Mouse (Mus musculus) small intestine, adult 2 months (tissue): ENCODE data around the gene Tns1. TPM values are rescaled to one million over a fixed set of nuclear protein-coding genes. Genes with fewer than 3 reads are reported as not detected.

Experiments
- H3K27ac ChIP-seq: fragments of 200-500 bp; 2 replicates; pipeline ENCODE4 v1.5.1; 2012; ENCODE audit warnings: low read depth, low read length, control low read depth, inconsistent platforms; ENCODE audit not compliant: insufficient read depth
- H3K27me3 ChIP-seq: fragments of 200-500 bp; 2 replicates; pipeline ENCODE4 v1.6.1; 2012; ENCODE audit warnings: mild to moderate bottlenecking, moderate library complexity, low read length, inconsistent platforms; ENCODE audit not compliant: control insufficient read depth, insufficient read depth
- H3K36me3 ChIP-seq: fragments of 200-500 bp; 2 replicates; pipeline ENCODE4 v1.6.1; 2012; ENCODE audit warnings: mild to moderate bottlenecking, low read length, control low read depth, inconsistent platforms; ENCODE audit not compliant: control insufficient read depth, insufficient read depth
- H3K4me1 ChIP-seq: fragments of 200-500 bp; 2 replicates; pipeline ENCODE4 v1.6.1; 2012; ENCODE audit warnings: low read length, inconsistent platforms, mixed read lengths; ENCODE audit not compliant: control insufficient read depth, insufficient read depth, insufficient read length
- H3K4me3 ChIP-seq: fragments of 200-500 bp; 2 replicates; pipeline ENCODE4 v1.5.1; 2012; ENCODE audit warnings: low read depth, mild to moderate bottlenecking, control low read depth, inconsistent platforms, low read length, moderate library complexity
- CTCF ChIP-seq: fragments of 200-500 bp; IDR thresholded peaks from 2 replicates; pipeline ENCODE4 v1.5.1; 2012; ENCODE audit warnings: low read depth, mild to moderate bottlenecking, control low read depth, inconsistent platforms, low read length, moderate library complexity, mixed read lengths; ENCODE audit not compliant: insufficient replicate concordance, insufficient read length; ENCODE audit errors: extremely low read depth
- POLR2A ChIP-seq: fragments of 200-500 bp; IDR thresholded peaks from 2 replicates; pipeline ENCODE4 v1.6.1; 2012; ENCODE audit warnings: low read depth, mild to moderate bottlenecking, control low read depth, inconsistent platforms, low read length, moderate library complexity
- WGBS: fragments of 180-500 bp; shearing (Covaris S2); methylation state at CpG from one replicate; pipeline ENCODE4 v1.1.7; 2018; 5-methylcytosine and 5-hydroxymethylcytosine counted together
- polyA plus RNA-seq: library from polyadenylated mRNA; depleted of rRNA; stranded (reverse); fragments of >200 nt; gene quantifications from 2 replicates; pipeline ENCODE4 v1.2.3, GENCODE M21; 2012

Tns1 gene
- polyA plus RNA-seq, 1 experiment, result 79.6 TPM

- Histone ChIP-seq H3K4me3 (peak overlapping the region; percentile 41), H3K36me3 (no peaks in the 10 kb centered on the region), H3K4me1 (no peaks in the 10 kb centered on the region; the same call in 1 of the 2 replicates), H3K27me3 (peaks cover 3% of the 10 kb centered on the region; the same call in 1 of the 2 replicates), H3K27ac (peak overlapping the region; percentile 53)
- TF ChIP-seq CTCF (no peak), POLR2A (no peak)
- 65% methylated on average over 2 of the region's 2 CpGs for WGBS
Observed at GRCm38 (mm10) chr1:74034736-74035135, 89.5 kb downstream of the Tns1 start.

GRCm38 (mm10) chr1:74034211-74034610 is 90.0 kb downstream of the Tns1 start:
- Histone ChIP-seq H3K27me3 (peaks cover 3% of the 10 kb centered on the region; the same call in 1 of the 2 replicates), H3K4me1 (no peaks in the 10 kb centered on the region; the same call in 1 of the 2 replicates), H3K4me3 (0 out of 2 replicates have a peak overlapping the region, but pooled peaks have one; percentile 12), H3K27ac (peak overlapping the region; percentile 53), H3K36me3 (no peaks in the 10 kb centered on the region)
- no peak for TF ChIP-seq POLR2A
- TF ChIP-seq CTCF, result no peak

DNA sequence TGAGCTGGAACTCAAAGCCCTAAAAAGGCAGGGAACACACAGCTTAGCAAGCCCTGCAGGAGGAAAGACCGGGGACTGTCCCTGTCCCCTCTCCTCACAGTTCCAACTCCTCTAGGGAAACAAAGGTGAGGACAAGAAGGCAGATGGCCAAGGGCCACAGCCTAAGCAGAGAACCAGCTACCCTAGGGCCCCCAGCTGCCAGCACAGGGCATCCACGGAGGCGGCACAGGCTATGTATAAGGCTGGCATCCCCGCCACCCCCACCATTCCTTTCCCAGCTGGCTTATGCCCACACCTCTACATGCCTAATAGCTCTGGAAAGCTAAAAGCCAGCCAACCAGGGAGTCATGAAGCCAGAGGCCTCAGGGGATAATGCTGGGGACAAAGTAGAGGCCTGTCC is 90.8 kb downstream of the Tns1 start:
- TF ChIP-seq CTCF (no peak), POLR2A (no peak)
- Histone ChIP-seq H3K4me3 (no peak overlapping the region), H3K4me1 (no peaks in the 10 kb centered on the region; the same call in 1 of the 2 replicates)

GRCm38 (mm10) chr1:74032966-74033365 is 91.3 kb downstream of the Tns1 start:
- H3K4me3 ChIP-seq, result no peak overlapping the region
- H3K4me1 ChIP-seq, result no peaks in the 10 kb centered on the region; the same call in 1 of the 2 replicates
- TF ChIP-seq CTCF, result no peak
- no peak for TF ChIP-seq POLR2A
- H3K36me3 ChIP-seq, result no peaks in the 10 kb centered on the region
- 84% methylated on average over 5 of the region's 5 CpGs for WGBS
- peaks cover 3% of the 10 kb centered on the region; the same call in 1 of the 2 replicates for H3K27me3 ChIP-seq
- peak overlapping the region; percentile 46 for H3K27ac ChIP-seq

More for the DNA sequence above, 90.8 kb downstream of the Tns1 start:
- 87% methylated on average over 4 of the region's 4 CpGs for WGBS
- peaks cover 3% of the 10 kb centered on the region; the same call in 1 of the 2 replicates for H3K27me3 ChIP-seq
- no peaks in the 10 kb centered on the region for H3K36me3 ChIP-seq
- H3K27ac ChIP-seq, result peak overlapping the region; percentile 9; the same call in 1 of the 2 replicates

DNA sequence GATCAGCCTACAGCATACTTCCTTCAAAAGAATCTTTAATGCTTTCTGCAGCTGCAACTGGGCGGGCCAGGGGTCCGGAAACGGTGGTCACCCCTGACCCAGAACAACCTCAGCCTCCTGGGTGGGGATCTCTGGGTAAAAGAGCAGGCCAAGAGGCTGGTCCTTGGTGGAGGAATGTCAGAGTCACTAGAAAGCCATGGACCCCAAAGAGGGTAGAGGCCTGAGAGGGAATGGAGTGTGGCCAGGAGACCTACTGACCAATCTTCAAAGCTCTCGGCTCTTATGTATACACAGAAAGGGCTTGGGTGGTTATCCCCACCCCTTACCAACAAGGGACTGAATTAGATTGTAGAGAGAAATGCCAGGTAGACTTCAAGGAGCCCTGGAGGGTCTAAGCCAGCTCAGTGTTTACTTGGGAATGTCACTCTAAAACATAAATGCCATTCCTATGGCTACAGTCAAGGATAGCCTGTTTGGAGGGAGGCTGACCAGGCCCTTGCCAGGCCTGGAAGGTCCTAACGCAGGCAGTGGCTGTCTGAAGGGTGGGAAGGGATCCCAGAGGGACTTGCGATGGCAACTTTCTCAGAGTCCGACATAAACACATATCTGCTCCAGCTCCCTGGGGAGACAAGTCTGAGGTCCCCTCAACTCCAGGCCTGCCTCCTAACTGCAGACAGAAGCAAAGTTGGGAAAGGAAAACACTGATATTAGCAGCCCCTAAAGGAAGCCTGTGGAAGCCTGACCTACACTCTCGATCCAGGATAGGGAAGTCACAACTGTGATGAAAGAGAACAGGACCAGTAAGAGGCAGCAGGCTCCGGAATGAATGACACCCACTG is 92.3 kb downstream of the Tns1 start:
- TF ChIP-seq CTCF (no peak), POLR2A (no peak)
- Histone ChIP-seq H3K4me3 (no peak overlapping the region), H3K36me3 (no peaks in the 10 kb centered on the region), H3K27me3 (peaks cover under 1% of the 10 kb centered on the region; the same call in 1 of the 2 replicates), H3K4me1 (peaks cover 2% of the 10 kb centered on the region; the same call in 1 of the 2 replicates), H3K27ac (peak overlapping the region; percentile 9; the same call in 1 of the 2 replicates)
- 73% methylated on average over 9 of the region's 9 CpGs for WGBS

DNA sequence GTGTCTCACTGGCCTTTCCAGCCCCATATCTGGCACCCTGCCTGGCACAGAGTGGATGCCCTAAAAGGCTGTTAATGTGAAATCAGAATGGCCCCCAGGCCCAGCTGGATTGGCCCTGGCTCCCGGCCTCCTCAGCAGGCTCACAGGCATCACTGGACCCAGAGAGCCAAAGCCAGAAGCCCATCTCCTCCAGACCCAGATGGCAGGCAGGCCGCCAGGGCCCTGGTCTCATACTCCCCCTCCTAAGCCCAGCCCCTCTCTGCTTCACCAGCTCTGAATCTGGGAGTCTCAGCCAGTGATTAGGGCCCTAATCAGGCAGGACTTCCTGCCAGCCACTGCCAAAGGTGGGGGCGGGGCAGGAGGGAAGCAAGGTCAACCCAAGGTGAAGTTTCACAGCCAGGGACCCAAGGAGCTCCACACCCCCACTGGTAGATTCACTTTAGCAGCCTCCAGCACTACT is 93.3 kb downstream of the Tns1 start:
- no peak overlapping the region for H3K4me3 ChIP-seq
- no peaks in the 10 kb centered on the region for H3K36me3 ChIP-seq
- peak overlapping the region; percentile 63 for H3K27ac ChIP-seq
- peaks cover 8% of the 10 kb centered on the region; the same call in 1 of the 2 replicates for H3K4me1 ChIP-seq
- TF ChIP-seq POLR2A, result no peak
- TF ChIP-seq CTCF, result no peak
- 31% methylated on average over 3 of the region's 3 CpGs for WGBS
- no peaks in the 10 kb centered on the region for H3K27me3 ChIP-seq

DNA sequence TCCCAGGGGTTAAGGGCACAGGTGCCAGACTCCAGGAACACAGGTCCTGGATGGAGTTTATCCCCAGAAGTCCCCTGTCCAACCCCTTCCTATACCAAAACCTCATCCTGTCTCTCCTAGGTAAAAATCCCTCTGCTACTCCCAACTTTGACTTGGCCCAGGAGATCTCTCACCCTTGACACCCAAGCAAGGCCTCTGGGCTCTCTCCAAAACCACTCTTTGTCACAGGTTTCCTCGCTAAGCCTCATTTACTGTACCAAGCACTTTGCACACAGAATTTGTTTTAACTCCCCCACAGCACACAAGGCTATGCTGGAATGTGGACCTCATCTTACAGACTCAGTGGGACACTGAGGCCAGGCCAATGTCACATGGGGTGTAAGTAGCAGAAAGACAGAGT is 94.0 kb downstream of the Tns1 start:
- Histone ChIP-seq H3K4me3 (peak overlapping the region; percentile 9; the same call in 1 of the 2 replicates), H3K27ac (peak overlapping the region; percentile 63), H3K36me3 (no peaks in the 10 kb centered on the region), H3K27me3 (no peaks in the 10 kb centered on the region), H3K4me1 (peaks cover 11% of the 10 kb centered on the region; the same call in 1 of the 2 replicates)
- WGBS, result 91% methylated on average over 1 of the region's 1 CpGs
- TF ChIP-seq POLR2A (no peak), CTCF (no peak)
